Mouse (Mus musculus) retina, postnatal 1 day (tissue): ENCODE results near the gene Kcnh2.

ENCODE experiments used
- DNase-seq: peaks from one replicate; pipeline ENCODE4 v3.0.0-alpha.2; 2012

Kcnh2 gene

GRCm38 (mm10) chr5:24374666-24375328, 23.4 kb upstream of the Kcnh2 start:
- DNase-seq = no peak

- peak; percentile 30 for DNase-seq
Measured at GRCm38 (mm10) chr5:24374216-24374615, 22.8 kb upstream of the Kcnh2 start.

GRCm38 (mm10) chr5:24373807-24374206, 22.4 kb upstream of the Kcnh2 start:
- DNase-seq = peak; percentile 62

- no peak for DNase-seq
Measured at GRCm38 (mm10) chr5:24369767-24370166, 18.4 kb upstream of the Kcnh2 start.

- DNase-seq = no peak
Measured at GRCm38 (mm10) chr5:24366426-24366825, 15.0 kb upstream of the Kcnh2 start.

- DNase-seq = no peak
Measured at GRCm38 (mm10) chr5:24365528-24365927, 14.1 kb upstream of the Kcnh2 start.

- DNase-seq = no peak
Measured at GRCm38 (mm10) chr5:24364963-24365362, 13.6 kb upstream of the Kcnh2 start.

GRCm38 (mm10) chr5:24364508-24364907, 13.1 kb upstream of the Kcnh2 start, which contains the start of gene Nos3:
Nos3 (plus strand) TSS chr5:24364810.
- DNase-seq = no peak

GRCm38 (mm10) chr5:24364061-24364460, 12.7 kb upstream of the Kcnh2 start:
- DNase-seq = no peak

- DNase-seq = no peak
Measured at GRCm38 (mm10) chr5:24363467-24363866, 12.1 kb upstream of the Kcnh2 start.

- peak; percentile 90 for DNase-seq
Measured at GRCm38 (mm10) chr5:24360792-24361454, 9.5 kb upstream of the Kcnh2 start.

- DNase-seq = peak; percentile 91
Measured at GRCm38 (mm10) chr5:24357461-24357860, 6.1 kb upstream of the Kcnh2 start.

GRCm38 (mm10) chr5:24356764-24357163, 5.4 kb upstream of the Kcnh2 start:
- DNase-seq = peak; percentile 45

- DNase-seq = no peak
Measured at GRCm38 (mm10) chr5:24353327-24353726, 1.9 kb upstream of the Kcnh2 start.

GRCm38 (mm10) chr5:24352251-24352859, 951 bp upstream of the Kcnh2 start:
- peak; percentile 90 for DNase-seq

GRCm38 (mm10) chr5:24351701-24352171, 332 bp upstream of the Kcnh2 start:
- peak; percentile 95 for DNase-seq

- DNase-seq = no peak
Measured at GRCm38 (mm10) chr5:24350531-24351250, 713 bp downstream of the Kcnh2 start.

- no peak for DNase-seq
Measured at GRCm38 (mm10) chr5:24350073-24350472, 1.3 kb downstream of the Kcnh2 start.

GRCm38 (mm10) chr5:24348546-24348945, 2.9 kb downstream of the Kcnh2 start:
- peak; percentile 68 for DNase-seq

GRCm38 (mm10) chr5:24348128-24348527, 3.3 kb downstream of the Kcnh2 start:
- DNase-seq = peak; percentile 86

- no peak for DNase-seq
Measured at GRCm38 (mm10) chr5:24347186-24347875, 4.1 kb downstream of the Kcnh2 start.

GRCm38 (mm10) chr5:24346313-24346712, 5.1 kb downstream of the Kcnh2 start:
- DNase-seq = no peak
